Mouse (Mus musculus) gastrocnemius, postnatal 36 days (tissue): ENCODE measurements around the gene Mtor. TPM values are rescaled to one million over a fixed set of nuclear protein-coding genes. Genes with fewer than 3 reads are reported as not detected.

Experiments
- DNase-seq, 2 experiments: peaks; one replicate each; pipeline ENCODE4 v3.0.0; 2022
- intact Hi-C: fragments of 180-260 bp; cut with DNase I; formaldehyde crosslinking; loops from one replicate; pipeline ENCODE4 v1.15.1; 2025
- total RNA-seq, 2 experiments: library from RNA; stranded (reverse); gene quantifications; 2 replicates each; pipeline ENCODE4 v1.2.3; 2021

Gene Mtor
- total RNA-seq, 2 experiments from 2014 or later, result 28.6 to 35.8 TPM

GRCm38 (mm10) chr4:148589565-148589964 lies 141.2 kb downstream of the Mtor start:
- intact Hi-C loops, result no loop called here
- DNase-seq, result no peak

DNA sequence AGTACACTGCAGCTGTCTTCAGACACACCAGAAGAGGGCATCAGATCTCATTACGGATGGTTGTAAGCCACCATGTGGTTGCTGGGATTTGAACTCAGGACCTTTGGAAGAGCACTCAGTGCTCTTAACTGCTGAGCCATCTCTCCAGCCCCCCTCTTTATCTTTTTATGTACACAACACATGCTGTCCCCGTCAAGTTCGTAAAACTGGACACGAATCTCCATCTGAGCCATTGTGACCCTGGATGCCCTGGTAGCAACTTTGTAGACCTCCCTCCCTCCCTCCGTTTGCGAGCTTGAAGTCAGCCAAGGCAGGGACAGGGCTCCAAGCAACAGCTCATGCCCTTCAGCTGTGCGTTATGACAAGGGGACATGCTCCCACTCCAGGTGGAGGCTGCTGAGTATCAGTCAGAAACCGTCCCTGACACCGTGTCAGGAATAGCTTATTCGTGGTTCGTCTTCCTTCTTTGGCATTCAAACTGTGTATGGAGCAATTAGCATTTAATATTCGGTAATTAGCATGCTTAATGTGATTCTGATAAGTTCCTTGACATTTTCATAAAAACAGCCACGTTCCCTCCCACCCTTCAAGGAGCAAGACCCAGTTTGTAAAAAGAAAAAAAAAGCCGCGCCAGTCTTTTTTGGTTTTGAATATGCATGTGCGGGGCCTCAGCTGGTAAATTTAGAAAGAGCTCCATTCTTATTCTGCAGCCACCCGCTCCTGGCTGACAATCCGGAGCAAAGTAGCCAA lies 142.2 kb downstream of the Mtor start:
- DNase-seq, result no peak
- intact Hi-C loops, result no loop called here

GRCm38 (mm10) chr4:148591171-148591630 lies 142.8 kb downstream of the Mtor start, which contains the start of gene Srm:
TSS of gene Srm (plus strand) at chr4:148591503.
- DNase-seq, result peak; percentile 93 to 98
- intact Hi-C loops, result no loop called here

GRCm38 (mm10) chr4:148591637-148592380 lies 143.4 kb downstream of the Mtor start:
- DNase-seq, result no peak
- intact Hi-C loops, result no loop called here

DNA sequence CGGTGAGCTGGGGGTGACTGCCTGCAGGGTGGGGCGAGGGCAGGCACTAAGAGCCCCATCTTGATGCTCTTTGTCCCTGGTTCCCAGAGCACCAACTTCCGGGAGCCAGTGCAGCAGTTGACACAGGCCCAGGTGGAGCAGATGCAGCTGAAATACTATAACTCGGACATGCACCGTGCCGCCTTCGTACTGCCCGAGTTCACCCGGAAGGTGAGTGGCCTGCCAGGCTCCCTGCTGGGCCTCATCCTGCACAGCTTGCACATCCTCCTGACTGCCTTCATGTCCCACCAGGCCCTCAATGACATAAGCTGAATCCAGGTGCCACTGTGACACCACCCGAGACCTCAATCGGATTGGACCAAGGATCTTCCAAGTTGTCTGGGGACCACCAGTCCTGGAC lies 145.6 kb downstream of the Mtor start:
- intact Hi-C loops, result no loop called here
- no peak for DNase-seq

DNA sequence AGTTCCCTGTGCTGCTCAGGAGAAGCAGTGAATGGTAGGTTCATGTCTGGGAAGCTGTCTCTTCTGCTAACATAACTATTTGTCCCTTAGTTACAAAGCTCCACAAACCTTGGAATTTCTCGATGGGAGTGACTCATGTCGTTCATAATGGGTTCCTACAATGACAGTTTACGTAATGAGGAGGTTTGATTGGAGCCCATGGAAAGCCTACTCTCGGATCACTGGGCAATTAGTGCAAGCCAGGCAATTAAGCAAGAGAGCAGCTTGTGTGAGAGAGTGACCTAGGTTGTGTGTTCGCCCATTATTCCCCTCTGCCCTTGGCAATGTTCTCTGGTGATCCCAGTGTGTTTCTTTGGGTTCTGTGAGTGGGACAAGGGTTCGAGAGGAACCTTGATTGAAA lies 147.5 kb downstream of the Mtor start:
- DNase-seq, result no peak
- intact Hi-C loops, result no loop called here

- DNase-seq, result no peak
- intact Hi-C loops, result no loop called here
These were observed 148.3 kb downstream of the Mtor start for GRCm38 (mm10) chr4:148596731-148597130.

DNA sequence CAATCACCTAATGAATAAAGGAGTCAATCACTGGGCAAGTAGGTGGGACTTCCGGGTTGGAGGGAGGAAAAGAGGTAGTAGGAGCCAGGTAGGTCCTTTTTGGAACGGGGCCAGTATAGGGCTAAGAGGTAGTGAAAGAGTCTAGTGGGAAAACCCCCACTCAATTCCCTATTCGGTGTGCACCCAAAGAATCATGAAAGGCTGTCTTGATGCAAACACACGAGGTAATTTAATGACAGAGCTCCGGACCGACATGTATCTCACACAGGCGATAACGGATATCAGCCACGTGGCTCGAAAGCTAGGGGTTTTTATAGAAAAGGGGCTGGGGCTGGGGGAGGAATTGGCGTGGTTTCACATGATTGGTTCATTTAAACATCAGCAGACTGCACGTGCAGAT lies 150.4 kb downstream of the Mtor start:
- intact Hi-C loops, result no loop called here
- no peak for DNase-seq

- DNase-seq, result peak in 1 of 2 experiments; percentile 3
- intact Hi-C loops, result no loop called here
These were observed 151.9 kb downstream of the Mtor start for GRCm38 (mm10) chr4:148600316-148600715.

GRCm38 (mm10) chr4:148601871-148602270 lies 153.5 kb downstream of the Mtor start:
- intact Hi-C loops, result no loop called here
- no peak for DNase-seq

DNA sequence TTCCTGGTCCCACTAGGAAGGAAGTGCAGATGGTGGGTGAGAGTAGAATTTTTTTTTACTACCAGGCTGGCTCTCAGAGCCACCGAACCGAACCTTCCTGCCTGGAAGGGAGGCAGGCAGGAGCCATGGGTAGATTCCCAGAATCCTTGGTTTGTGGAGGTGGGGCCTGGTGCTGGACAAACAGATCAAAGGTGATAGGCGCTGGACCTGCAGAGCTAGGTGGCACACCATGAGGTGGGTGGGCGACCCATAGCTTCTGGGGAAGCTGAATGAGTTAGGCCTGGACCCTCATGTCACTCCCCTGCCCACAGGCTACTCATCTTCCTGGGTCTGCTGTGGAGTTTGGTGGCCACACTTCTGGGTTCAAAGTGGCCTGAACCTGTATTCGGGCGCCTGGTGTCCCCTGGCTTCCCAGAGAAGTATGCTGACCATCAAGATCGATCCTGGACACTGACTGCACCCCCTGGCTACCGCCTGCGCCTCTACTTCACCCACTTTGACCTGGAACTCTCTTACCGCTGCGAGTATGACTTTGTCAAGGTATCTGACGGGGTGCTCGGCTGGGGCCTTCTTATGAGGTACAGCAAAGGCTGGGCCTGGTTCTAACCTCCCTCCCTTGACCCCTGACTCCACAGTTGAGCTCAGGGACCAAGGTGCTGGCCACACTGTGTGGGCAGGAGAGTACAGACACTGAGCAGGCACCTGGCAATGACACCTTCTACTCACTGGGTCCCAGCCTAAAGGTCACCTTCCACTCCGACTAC lies 154.1 kb downstream of the Mtor start, which contains the start of gene Masp2:
Gene Masp2, plus strand, starts transcription at position 198 of the 764 bp plus-strand sequence.
- intact Hi-C loops, result no loop called here
- DNase-seq, result no peak

- no peak for DNase-seq
- intact Hi-C loops, result no loop called here
These were observed 155.1 kb downstream of the Mtor start for GRCm38 (mm10) chr4:148603376-148604139.

DNA sequence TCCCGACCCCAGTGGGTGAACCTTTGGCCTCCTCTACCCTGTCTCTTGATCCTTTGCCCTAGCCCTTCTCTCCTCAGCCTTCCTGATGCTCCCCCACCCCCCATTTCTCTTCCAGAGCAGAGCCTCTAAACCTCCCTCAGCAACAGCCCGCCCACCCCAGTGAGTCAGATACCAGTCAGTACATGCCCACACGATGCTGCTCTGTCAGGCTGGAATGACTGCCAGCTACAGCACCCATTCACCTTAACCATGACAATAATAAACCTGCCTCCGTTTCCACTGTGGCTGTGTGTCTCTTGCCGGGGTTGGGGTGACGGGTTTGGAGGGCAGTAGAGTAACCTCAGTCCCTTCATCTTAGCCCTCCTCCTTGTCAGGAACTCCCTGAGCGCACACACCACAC lies 155.7 kb downstream of the Mtor start:
- intact Hi-C loops, result no loop called here
- DNase-seq, result no peak

DNA sequence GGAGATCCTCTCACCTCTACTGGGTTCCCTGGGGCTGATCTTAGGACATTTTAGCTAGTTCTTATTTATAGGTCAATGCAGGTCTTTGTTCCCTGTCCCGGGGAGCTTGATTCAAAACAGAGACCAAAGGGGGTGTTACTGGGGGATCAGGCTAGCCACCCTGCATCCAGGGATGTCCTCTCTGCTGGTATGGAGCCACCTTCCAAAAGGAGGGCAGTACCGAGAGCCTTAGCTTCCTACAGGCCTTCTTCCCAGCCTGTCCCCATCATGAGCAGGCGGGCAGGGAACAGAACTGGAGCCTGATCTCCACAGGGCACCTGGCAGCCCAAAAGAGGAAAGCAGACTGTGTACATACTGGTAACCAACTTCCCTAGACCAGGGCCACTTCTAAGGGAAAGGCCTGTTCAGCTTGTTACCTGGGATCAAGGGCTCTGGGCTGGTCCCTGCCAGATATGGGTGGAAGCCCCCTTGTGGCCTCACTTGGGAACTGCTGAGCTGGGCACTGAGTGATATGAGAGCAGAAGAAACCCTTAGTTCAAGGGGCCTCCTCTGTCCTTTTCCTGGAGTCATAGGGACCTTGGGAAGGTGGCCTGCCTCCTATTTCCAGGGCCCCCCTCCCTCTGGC lies 156.2 kb downstream of the Mtor start:
- intact Hi-C loops, result no loop called here
- peak; percentile 42 to 51 for DNase-seq

Other genes with a start within 250 kb of the Mtor start
- gene Disp3, start 160.6 kb upstream of the Mtor start, total RNA-seq, result under 1 TPM in 1 of 2 experiments, not detected in 1; 0.10 TPM
- gene Ubiad1, start 3.8 kb upstream of the Mtor start, total RNA-seq, result 10 to 100 TPM; 10.7 to 11.6 TPM
- 10 to 100 TPM; 33.9 to 36.6 TPM for gene Angptl7, start 51.8 kb downstream of the Mtor start, total RNA-seq
- gene Exosc10, start 109.8 kb downstream of the Mtor start, total RNA-seq, result 10 to 100 TPM; 16.8 to 21.5 TPM
- gene Srm, start 142.9 kb downstream of the Mtor start, total RNA-seq, result 10 to 100 TPM; 10.2 to 14.4 TPM
- under 1 TPM; 0.17 to 0.77 TPM for gene Masp2, start 153.9 kb downstream of the Mtor start, total RNA-seq
- 100 to 1,000 TPM in 1 of 2 experiments, 10 to 100 TPM in 1; 97.3 to 116 TPM for gene Tardbp, start 178.4 kb downstream of the Mtor start, total RNA-seq
- gene Gm572, start 194.7 kb downstream of the Mtor start, total RNA-seq, result 1 to 10 TPM; 5.6 to 6.8 TPM